Mouse (Mus musculus) olfactory bulb, adult 2 months (tissue): ENCODE measurements around the gene Gsn.

Experiments used
- CTCF ChIP-seq: fragments of 200-500 bp; IDR thresholded peaks from 2 replicates; pipeline ENCODE4 v1.5.1; 2012; ENCODE audit warnings: low read depth, mild to moderate bottlenecking, low read length, moderate library complexity; ENCODE audit not compliant: insufficient read depth
- POLR2A ChIP-seq: fragments of 200-500 bp; IDR thresholded peaks from 2 replicates; pipeline ENCODE4 v1.6.1; 2012; ENCODE audit warnings: mild to moderate bottlenecking, low read depth, low read length, moderate library complexity; ENCODE audit not compliant: insufficient read depth

DNA sequence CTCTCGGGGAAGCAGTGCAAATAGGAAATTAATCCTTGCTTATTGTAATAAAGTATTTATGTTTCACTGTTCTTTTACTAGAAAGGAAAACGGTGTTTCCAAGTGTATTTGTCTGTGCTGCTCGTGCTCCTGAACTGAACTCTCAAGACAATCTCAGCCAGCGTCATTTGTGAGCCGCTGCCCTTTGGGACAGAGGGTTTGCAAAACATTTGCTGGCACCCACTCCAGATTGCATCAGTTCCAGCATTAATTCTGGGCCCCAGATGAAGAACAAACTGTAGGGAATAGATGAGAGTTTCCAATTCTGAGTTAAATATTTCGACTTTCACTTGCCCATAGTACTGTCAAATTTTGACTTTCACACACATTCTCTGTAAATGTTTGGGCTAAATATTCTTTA is 82.5 kb downstream of the Gsn start:
- TF ChIP-seq CTCF (no peak), POLR2A (no peak)
